Mouse (Mus musculus) adrenal gland, postnatal 0 days (tissue): ENCODE results near the gene B2m. TPM values are rescaled to one million over a fixed set of nuclear protein-coding genes. Genes with fewer than 3 reads are reported as not detected.

ENCODE experiments used
- polyA plus RNA-seq: library from polyadenylated mRNA; unstranded; fragments of >200 nt; fragmentation: Nextera tagmentation; extraction: Ambion mirVana; gene quantifications from 2 replicates; pipeline ENCODE4 v1.2.1, GENCODE M21; 2015

The B2m gene
- polyA plus RNA-seq, result 987 and 1,399 TPM in 2 replicates

GRCm38 (mm10) chr2:122147508-122148241 is at the start of gene B2m:
Gene B2m (plus strand): TSS chr2:122147686.

GRCm38 (mm10) chr2:122117961-122118958 is 29.2 kb upstream of the B2m start, which contains the start of gene Spg11:
Gene Spg11 (minus strand): TSS chr2:122118386.

GRCm38 (mm10) chr2:122160680-122161079 is 13.2 kb downstream of the B2m start, which contains the start of gene Trim69:
Gene Trim69 (plus strand): TSS chr2:122160700.

GRCm38 (mm10) chr2:122186106-122186505 is 38.6 kb downstream of the B2m start, which contains the start of the genes Patl2 and Terb2:
Gene Patl2 (minus strand): TSS chr2:122186189.
Gene Terb2 (plus strand): TSS chr2:122186272.

Other genes with a start within 250 kb of the B2m start
- 20.6 and 30.0 TPM in 2 replicates for gene Ctdspl2, start 191.7 kb upstream of the B2m start, polyA plus RNA-seq
- 0.22 TPM in 1 of 2 replicates, not detected in the other for gene Mageb3, start 191.6 kb upstream of the B2m start, polyA plus RNA-seq
- 10.4 and 11.1 TPM in 2 replicates for gene Eif3j1, start 119.1 kb upstream of the B2m start, polyA plus RNA-seq
- gene Spg11, start 29.3 kb upstream of the B2m start, polyA plus RNA-seq, result 3.2 and 4.9 TPM in 2 replicates
- not detected in 2 replicates for gene Trim69, start 13.0 kb downstream of the B2m start, polyA plus RNA-seq
- gene Patl2, start 38.5 kb downstream of the B2m start, polyA plus RNA-seq, result not detected in 2 replicates
- not detected in 2 replicates for gene Terb2, start 38.6 kb downstream of the B2m start, polyA plus RNA-seq
- gene Sord, start 87.1 kb downstream of the B2m start, polyA plus RNA-seq, result 36.0 and 38.2 TPM in 2 replicates
- gene Duox2, start 150.8 kb downstream of the B2m start, polyA plus RNA-seq, result 0.09 TPM in 1 of 2 replicates, not detected in the other
- 0.12 and 0.25 TPM in 2 replicates for gene Duoxa2, start 151.2 kb downstream of the B2m start, polyA plus RNA-seq
- gene Duoxa1, start 166.0 kb downstream of the B2m start, polyA plus RNA-seq, result 0.19 and 0.47 TPM in 2 replicates
- 0.03 and 0.06 TPM in 2 replicates for gene Duox1, start 168.0 kb downstream of the B2m start, polyA plus RNA-seq
- 3.7 and 9.3 TPM in 2 replicates for gene Shf, start 221.5 kb downstream of the B2m start, polyA plus RNA-seq